Mouse (Mus musculus) lung, embryonic 14.5 days (tissue): ENCODE data around the gene Aif1. TPM values are rescaled to one million over a fixed set of nuclear protein-coding genes. Genes with fewer than 3 reads are reported as not detected.

ENCODE experiments used
- ATAC-seq: fragments of 200-750 bp; cut with Nextera tagmentation; 2 replicates; pipeline ENCODE4 v1.8.0; 2017; ENCODE audit warnings: mild to moderate bottlenecking, moderate TSS enrichment, moderate library complexity; ENCODE audit not compliant: insufficient read depth
- DNase-seq: peaks from one replicate; pipeline ENCODE4 v3.0.0-alpha.2; 2015
- H3K27ac ChIP-seq: fragments of 300-500 bp; sonication (generic); 2 replicates; pipeline ENCODE4 v1.5.1; 2014; ENCODE audit warnings: low read depth, mild to moderate bottlenecking, moderate library complexity
- H3K27me3 ChIP-seq: fragments of 300-500 bp; sonication (generic); 2 replicates; pipeline ENCODE4 v1.6.1; 2014; ENCODE audit warnings: low read length, control low read depth; ENCODE audit not compliant: insufficient read depth
- H3K36me3 ChIP-seq: fragments of 300-500 bp; sonication (generic); 2 replicates; pipeline ENCODE4 v1.6.1; 2014; ENCODE audit warnings: control low read depth; ENCODE audit not compliant: insufficient read depth
- H3K4me1 ChIP-seq: fragments of 300-500 bp; sonication (generic); 2 replicates; pipeline ENCODE4 v1.6.1; 2014; ENCODE audit warnings: antibody characterized with exemption, control low read depth; ENCODE audit not compliant: insufficient read depth
- H3K4me2 ChIP-seq: fragments of 300-500 bp; sonication (generic); 2 replicates; pipeline ENCODE4 v1.6.1; 2014; ENCODE audit warnings: mild to moderate bottlenecking
- H3K4me3 ChIP-seq: fragments of 300-500 bp; sonication (generic); 2 replicates; pipeline ENCODE4 v1.5.1; 2014; ENCODE audit warnings: low read depth, low read length
- H3K9ac ChIP-seq: fragments of 300-500 bp; sonication (generic); 2 replicates; pipeline ENCODE4 v1.6.1; 2014
- H3K9me3 ChIP-seq: fragments of 300-500 bp; sonication (generic); 2 replicates; pipeline ENCODE4 v1.6.1; 2016; ENCODE audit warnings: low read depth, low read length, control low read depth
- CTCF ChIP-seq: IDR thresholded peaks from 2 replicates; pipeline ENCODE4 v1.5.1; 2016; ENCODE audit warnings: antibody characterized with exemption, low read depth
- whole genome bisulfite sequencing: fragments of 180-500 bp; shearing (Covaris S2); extraction: QIAGEN DNeasy Blood & Tissue Kit; methylation state at CpG from one replicate; pipeline ENCODE4 v1.1.7; 2014; 5-methylcytosine and 5-hydroxymethylcytosine counted together
- polyA plus RNA-seq: library from polyadenylated mRNA; unstranded; fragments of >200 nt; fragmentation: Nextera tagmentation; extraction: Ambion mirVana; gene quantifications from 2 replicates; pipeline ENCODE4 v1.2.1, GENCODE M21; 2014

The Aif1 gene
- polyA plus RNA-seq, 1 experiment from 2014 or later: 6.0 TPM

- no peaks in the 10 kb centered on the region for H3K4me1 ChIP-seq
- DNase-seq (no peak), ATAC-seq (no peak)
- H3K27me3 ChIP-seq: no peaks in the 10 kb centered on the region
- H3K4me2 ChIP-seq: no peak overlapping the region
- H3K4me3 ChIP-seq: no peak overlapping the region
- TF ChIP-seq CTCF: no peak
- WGBS: 54% methylated on average over 8 of the region's 8 CpGs
- no peaks in the 10 kb centered on the region for H3K36me3 ChIP-seq
- no peak overlapping the region for H3K9ac ChIP-seq
- H3K9me3 ChIP-seq: no peaks in the 10 kb centered on the region
- no peak overlapping the region for H3K27ac ChIP-seq
These were observed 1.5 kb downstream of the Aif1 start for GRCm38 (mm10) chr17:35174201-35174977.

- Histone ChIP-seq H3K4me1 (no peaks in the 10 kb centered on the region), H3K4me3 (no peak overlapping the region), H3K9me3 (no peaks in the 10 kb centered on the region), H3K36me3 (no peaks in the 10 kb centered on the region), H3K27ac (no peak overlapping the region), H3K4me2 (no peak overlapping the region), H3K9ac (no peak overlapping the region), H3K27me3 (no peaks in the 10 kb centered on the region)
- DNase-seq (no peak), ATAC-seq (no peak)
- TF ChIP-seq CTCF: no peak
- WGBS: 67% methylated on average over 3 of the region's 3 CpGs
These were observed 2.5 kb downstream of the Aif1 start for GRCm38 (mm10) chr17:35173329-35173728.

- ATAC-seq: no peak
- H3K27ac ChIP-seq: no peak overlapping the region
- no peaks in the 10 kb centered on the region for H3K27me3 ChIP-seq
- no peak overlapping the region; the same call in 1 of the 2 replicates for H3K9ac ChIP-seq
- no peak for TF ChIP-seq CTCF
- DNase-seq: no peak
- WGBS: 55% methylated on average over 11 of the region's 11 CpGs
- H3K36me3 ChIP-seq: no peaks in the 10 kb centered on the region
- no peaks in the 10 kb centered on the region for H3K9me3 ChIP-seq
- H3K4me1 ChIP-seq: no peaks in the 10 kb centered on the region
- H3K4me2 ChIP-seq: no peak overlapping the region
- no peak overlapping the region for H3K4me3 ChIP-seq
These were observed 3.2 kb downstream of the Aif1 start for GRCm38 (mm10) chr17:35172445-35173234.

GRCm38 (mm10) chr17:35168541-35169207 lies 7.2 kb downstream of the Aif1 start:
- Histone ChIP-seq H3K9ac (no peak overlapping the region), H3K27ac (no peak overlapping the region), H3K9me3 (no peaks in the 10 kb centered on the region), H3K4me3 (no peak overlapping the region), H3K4me2 (no peak overlapping the region), H3K27me3 (no peaks in the 10 kb centered on the region), H3K4me1 (peaks cover 7% of the 10 kb centered on the region; the same call in 1 of the 2 replicates), H3K36me3 (no peaks in the 10 kb centered on the region)
- DNase-seq: peak; percentile 92
- WGBS: 10% methylated on average over 4 of the region's 4 CpGs
- ATAC-seq: no peak
- peak; percentile 74 for TF ChIP-seq CTCF

GRCm38 (mm10) chr17:35167794-35168193 lies 8.1 kb downstream of the Aif1 start:
- no peaks in the 10 kb centered on the region for H3K9me3 ChIP-seq
- 78% methylated on average over 7 of the region's 7 CpGs for WGBS
- H3K27me3 ChIP-seq: no peaks in the 10 kb centered on the region
- H3K4me1 ChIP-seq: peaks cover 9% of the 10 kb centered on the region; the same call in 1 of the 2 replicates
- ATAC-seq (no peak), DNase-seq (no peak)
- no peak overlapping the region for H3K27ac ChIP-seq
- 0 out of 2 replicates have a peak, but pooled peaks cover 2% of the 10 kb centered on the region for H3K36me3 ChIP-seq
- H3K4me2 ChIP-seq: no peak overlapping the region
- no peak overlapping the region for H3K9ac ChIP-seq
- no peak overlapping the region for H3K4me3 ChIP-seq
- no peak for TF ChIP-seq CTCF

GRCm38 (mm10) chr17:35166352-35167035 lies 9.4 kb downstream of the Aif1 start:
- DNase-seq: peak; percentile 86
- Histone ChIP-seq H3K9ac (no peak overlapping the region), H3K4me2 (peak overlapping the region; percentile 76), H3K27ac (peak overlapping the region; percentile 99), H3K4me3 (peak overlapping the region; percentile 100; the same call in 1 of the 2 replicates), H3K36me3 (peaks cover 15% of the 10 kb centered on the region), H3K27me3 (no peaks in the 10 kb centered on the region), H3K4me1 (peaks cover 13% of the 10 kb centered on the region; the same call in 1 of the 2 replicates), H3K9me3 (no peaks in the 10 kb centered on the region)
- no peak for ATAC-seq
- peak; percentile 74 for TF ChIP-seq CTCF
- WGBS: 69% methylated on average over 8 of the region's 8 CpGs
